Mouse (Mus musculus): ENCODE measurements around the gene Slc39a8.

- TF ChIP-seq POLR2A (IDR thresholded peaks at IDR 0.05; ENCODE audit: low read depth, low read length) = no peak
- no peak for TF ChIP-seq CTCF (conservative IDR thresholded peaks at IDR 0.05; ENCODE audit: insufficient read depth, insufficient read length, low read depth, low read length)
Measured at GRCm38 (mm10) chr3:135844835-135845234, 19.8 kb downstream of the Slc39a8 start.
